Mouse (Mus musculus): ENCODE data around the gene Prkrip1. TPM values are rescaled to one million over a fixed set of nuclear protein-coding genes. Genes with fewer than 3 reads are reported as not detected.

Prkrip1 gene
- polyA plus RNA-seq, 1 experiment, result 67.8 TPM

DNA sequence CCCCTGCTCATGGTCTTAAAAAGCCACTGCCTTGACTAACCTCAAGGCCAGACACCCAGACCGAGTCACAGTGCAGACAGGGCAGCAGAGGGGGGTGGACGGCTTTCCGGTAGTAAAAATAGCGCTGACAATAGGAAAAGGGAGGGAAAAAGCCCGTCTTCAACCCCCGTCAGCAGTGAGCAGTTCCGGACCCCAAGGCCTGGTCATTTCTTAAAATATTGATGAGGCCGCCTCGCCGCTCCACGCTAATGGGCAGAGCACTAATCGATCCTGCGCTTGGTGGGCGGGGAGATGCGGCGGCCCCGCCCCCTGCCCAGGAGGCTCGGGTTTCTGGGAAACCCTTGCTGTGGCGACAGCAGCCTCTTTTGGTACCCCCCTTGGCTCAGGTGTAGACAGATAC is 38.8 kb upstream of the Prkrip1 start:
- Histone ChIP-seq H3K4me1 (peaks cover 41% of the 10 kb centered on the region), H3K4me3 (replicated peaks) (peak overlapping the region; percentile 87)
- no peak for TF ChIP-seq GATA1 (IDR thresholded peaks at IDR 0.05; ENCODE audit: borderline replicate concordance, low read length)
- no peak for TF ChIP-seq FLI1 (IDR thresholded peaks at IDR 0.05; ENCODE audit: low read length)

DNA sequence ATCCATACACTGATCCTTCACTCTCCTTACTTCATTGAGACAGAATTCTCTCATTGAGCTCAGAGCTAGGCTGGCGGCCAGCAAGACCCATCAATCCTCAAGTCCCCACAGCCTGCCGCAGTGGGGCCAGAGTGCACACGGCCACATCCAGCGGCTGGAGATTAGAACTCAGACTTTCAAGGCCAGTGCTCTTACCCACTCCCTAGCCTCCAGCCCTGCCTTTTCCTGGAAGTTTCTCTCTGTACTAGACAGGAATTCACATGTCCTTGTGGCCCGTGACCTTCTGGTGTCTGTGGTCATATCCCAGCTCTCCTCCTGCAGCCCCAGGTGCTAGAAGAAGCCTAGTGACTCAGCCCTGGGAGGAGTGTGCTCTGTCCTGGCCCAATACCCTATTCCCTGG is 37.8 kb upstream of the Prkrip1 start:
- no peak for TF ChIP-seq FLI1 (IDR thresholded peaks at IDR 0.05; ENCODE audit: low read length)

More for the DNA sequence above, 38.8 kb upstream of the Prkrip1 start:
- Histone ChIP-seq H3K27me3 (replicated peaks) (peaks cover 56% of the 10 kb centered on the region), H3K9me3 (no peaks in the 10 kb centered on the region), H3K36me3 (replicated peaks; ENCODE audit: low read length) (no peaks in the 10 kb centered on the region)

GRCm38 (mm10) chr5:136230348-136231035 is 31.7 kb upstream of the Prkrip1 start:
- peaks cover 34% of the 10 kb centered on the region for H3K36me3 ChIP-seq (replicated peaks; ENCODE audit: low read length)
- peaks cover 11% of the 10 kb centered on the region for H3K9me3 ChIP-seq
- no peak overlapping the region for H3K4me3 ChIP-seq (replicated peaks)
- peaks cover 42% of the 10 kb centered on the region for H3K4me1 ChIP-seq
- H3K27me3 ChIP-seq (replicated peaks), result peaks cover 37% of the 10 kb centered on the region
- TF ChIP-seq FLI1 (IDR thresholded peaks at IDR 0.05; ENCODE audit: low read length), result no peak
- TF ChIP-seq GATA1 (IDR thresholded peaks at IDR 0.05; ENCODE audit: borderline replicate concordance, low read length), result no peak

More for the DNA sequence above, 37.8 kb upstream of the Prkrip1 start:
- H3K4me3 ChIP-seq (replicated peaks), result no peak overlapping the region
- peaks cover 5% of the 10 kb centered on the region for H3K9me3 ChIP-seq
- peaks cover 56% of the 10 kb centered on the region for H3K27me3 ChIP-seq (replicated peaks)
- H3K4me1 ChIP-seq, result peaks cover 41% of the 10 kb centered on the region
- H3K36me3 ChIP-seq (replicated peaks; ENCODE audit: low read length), result peaks cover 5% of the 10 kb centered on the region

- peaks cover 62% of the 10 kb centered on the region for H3K36me3 ChIP-seq (replicated peaks; ENCODE audit: low read length)
- H3K9me3 ChIP-seq, result peaks cover 20% of the 10 kb centered on the region
- no peak overlapping the region for H3K4me3 ChIP-seq (replicated peaks)
- TF ChIP-seq FLI1 (IDR thresholded peaks at IDR 0.05; ENCODE audit: low read length), result no peak
- TF ChIP-seq GATA1 (IDR thresholded peaks at IDR 0.05; ENCODE audit: borderline replicate concordance, low read length), result no peak
- H3K27me3 ChIP-seq (replicated peaks), result peaks cover 28% of the 10 kb centered on the region
- peaks cover 39% of the 10 kb centered on the region for H3K4me1 ChIP-seq
Observed at GRCm38 (mm10) chr5:136226246-136226876, 27.6 kb upstream of the Prkrip1 start.

DNA sequence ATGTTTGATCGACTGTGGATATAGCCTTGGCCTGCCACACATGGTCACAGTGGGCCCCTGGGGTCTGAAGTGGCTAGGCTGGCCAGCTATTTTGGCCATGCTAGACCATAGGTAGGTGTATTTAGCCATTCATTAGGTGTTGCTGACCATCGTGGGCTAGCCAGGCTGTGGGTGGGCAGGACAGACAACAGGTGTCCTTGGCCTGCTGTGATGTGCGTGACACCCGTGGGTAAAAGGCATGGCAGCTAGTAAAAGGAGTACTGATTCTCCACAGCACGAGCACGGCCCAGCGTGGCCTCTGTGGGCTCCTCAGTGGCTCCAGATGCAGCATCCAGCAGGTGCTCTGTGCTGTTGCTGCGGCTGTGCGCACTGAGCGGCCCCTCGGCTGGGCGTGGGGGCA is 19.8 kb upstream of the Prkrip1 start:
- no peak for TF ChIP-seq FLI1 (IDR thresholded peaks at IDR 0.05; ENCODE audit: low read length)
- no peak for TF ChIP-seq GATA1 (IDR thresholded peaks at IDR 0.05; ENCODE audit: borderline replicate concordance, low read length)
- H3K27me3 ChIP-seq (replicated peaks), result peaks cover 20% of the 10 kb centered on the region
- H3K36me3 ChIP-seq (replicated peaks; ENCODE audit: low read length), result peaks cover 34% of the 10 kb centered on the region
- peaks cover 19% of the 10 kb centered on the region for H3K9me3 ChIP-seq
- H3K4me1 ChIP-seq, result peaks cover 60% of the 10 kb centered on the region
- H3K4me3 ChIP-seq (replicated peaks), result peak overlapping the region; percentile 64

DNA sequence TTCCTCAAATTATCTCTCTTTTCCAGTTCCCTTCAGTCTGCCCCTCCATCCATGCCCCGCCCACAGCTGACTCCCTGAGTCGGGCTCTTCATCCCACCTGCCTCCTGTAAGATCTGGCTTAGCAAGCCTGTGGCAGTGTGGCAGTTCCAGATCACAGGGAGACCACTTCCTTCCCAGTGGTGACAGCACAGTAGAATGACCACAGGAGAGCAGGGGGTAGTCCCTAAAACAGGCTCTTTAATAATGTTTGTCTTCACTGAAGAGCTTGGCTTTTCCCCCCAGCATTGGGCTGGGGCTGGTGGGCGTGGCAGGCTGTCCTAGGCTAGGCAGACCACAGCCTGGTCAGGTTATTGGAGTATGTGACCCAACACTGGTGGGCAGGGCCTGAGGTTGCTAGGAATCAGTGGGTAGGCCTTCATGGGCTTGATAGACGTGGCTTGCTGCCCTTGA is 19.2 kb upstream of the Prkrip1 start:
- peaks cover 13% of the 10 kb centered on the region for H3K9me3 ChIP-seq
- peaks cover 60% of the 10 kb centered on the region for H3K4me1 ChIP-seq
- TF ChIP-seq FLI1 (IDR thresholded peaks at IDR 0.05; ENCODE audit: low read length) (no peak), GATA1 (IDR thresholded peaks at IDR 0.05; ENCODE audit: borderline replicate concordance, low read length) (no peak)
- H3K27me3 ChIP-seq (replicated peaks), result peaks cover 20% of the 10 kb centered on the region
- peak overlapping the region; percentile 78 for H3K4me3 ChIP-seq (replicated peaks)
- H3K36me3 ChIP-seq (replicated peaks; ENCODE audit: low read length), result peaks cover 28% of the 10 kb centered on the region

DNA sequence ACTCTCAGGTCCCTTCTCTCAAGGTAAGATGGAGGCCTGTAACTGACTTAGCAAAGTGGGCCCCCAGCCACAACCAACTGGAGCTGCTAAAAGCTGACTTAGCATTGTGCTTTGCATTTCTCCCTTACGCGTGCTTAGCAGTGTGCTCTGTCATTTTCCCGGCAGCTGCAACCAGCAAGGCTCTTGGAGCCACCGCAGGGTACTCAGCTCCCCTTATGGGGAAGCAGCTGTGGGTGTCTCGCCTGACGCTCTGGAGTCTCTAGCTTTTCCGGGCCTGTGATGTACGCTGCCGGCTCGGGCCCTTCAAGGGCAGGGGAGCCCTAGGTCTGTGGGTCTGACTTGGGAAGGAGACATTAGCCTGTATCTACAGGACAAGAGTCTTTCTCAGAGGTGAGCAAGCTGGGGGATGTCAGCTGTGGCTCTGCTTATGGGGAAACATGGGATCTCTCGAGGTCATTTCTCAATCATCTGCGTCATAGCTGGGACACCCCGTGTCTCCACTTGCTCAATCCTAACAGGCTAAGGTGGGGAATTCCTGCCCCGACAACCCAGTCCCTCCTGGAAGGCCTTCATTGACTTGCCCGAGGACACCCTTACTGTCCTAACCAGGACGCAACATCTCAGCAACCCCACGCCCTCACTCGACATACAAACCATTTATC is 18.4 kb upstream of the Prkrip1 start:
- Histone ChIP-seq H3K36me3 (replicated peaks; ENCODE audit: low read length) (peaks cover 25% of the 10 kb centered on the region), H3K4me1 (peaks cover 68% of the 10 kb centered on the region), H3K9me3 (peaks cover 12% of the 10 kb centered on the region), H3K4me3 (replicated peaks) (peak overlapping the region; percentile 72), H3K27me3 (replicated peaks) (peaks cover 20% of the 10 kb centered on the region)
- TF ChIP-seq GATA1 (IDR thresholded peaks at IDR 0.05; ENCODE audit: borderline replicate concordance, low read length), result no peak
- TF ChIP-seq FLI1 (IDR thresholded peaks at IDR 0.05; ENCODE audit: low read length), result no peak

- Histone ChIP-seq H3K27me3 (replicated peaks) (peaks cover 20% of the 10 kb centered on the region), H3K9me3 (peaks cover 12% of the 10 kb centered on the region), H3K4me3 (replicated peaks) (no peak overlapping the region), H3K4me1 (peaks cover 75% of the 10 kb centered on the region), H3K36me3 (replicated peaks; ENCODE audit: low read length) (peaks cover 17% of the 10 kb centered on the region)
- no peak for TF ChIP-seq FLI1 (IDR thresholded peaks at IDR 0.05; ENCODE audit: low read length)
- TF ChIP-seq GATA1 (IDR thresholded peaks at IDR 0.05; ENCODE audit: borderline replicate concordance, low read length), result no peak
Observed at GRCm38 (mm10) chr5:136215958-136216357, 17.2 kb upstream of the Prkrip1 start.

DNA sequence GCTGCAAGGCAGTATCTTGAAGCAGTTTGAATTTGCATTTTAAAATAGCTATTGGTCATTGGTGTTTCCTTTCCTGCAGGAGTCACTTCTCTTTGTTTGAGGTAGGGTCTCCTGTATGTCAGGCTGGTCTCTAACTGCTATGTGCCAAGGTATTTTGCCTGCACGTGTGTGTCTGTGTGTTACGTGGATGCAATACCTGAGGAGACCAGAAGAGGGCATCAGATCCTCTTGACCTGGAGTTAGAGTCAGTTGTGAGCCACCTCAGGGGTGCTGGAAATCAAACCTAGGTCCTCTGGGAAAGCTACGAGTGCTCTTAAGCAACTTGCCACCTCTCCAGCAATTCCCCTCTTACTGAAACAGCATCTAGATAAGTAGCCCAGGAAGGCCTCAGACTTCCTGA is 16.4 kb upstream of the Prkrip1 start:
- Histone ChIP-seq H3K4me3 (replicated peaks) (no peak overlapping the region), H3K9me3 (peaks cover 12% of the 10 kb centered on the region), H3K27me3 (replicated peaks) (peaks cover 20% of the 10 kb centered on the region), H3K36me3 (replicated peaks; ENCODE audit: low read length) (peaks cover 13% of the 10 kb centered on the region), H3K4me1 (peaks cover 72% of the 10 kb centered on the region)
- no peak for TF ChIP-seq GATA1 (IDR thresholded peaks at IDR 0.05; ENCODE audit: borderline replicate concordance, low read length)
- no peak for TF ChIP-seq FLI1 (IDR thresholded peaks at IDR 0.05; ENCODE audit: low read length)

DNA sequence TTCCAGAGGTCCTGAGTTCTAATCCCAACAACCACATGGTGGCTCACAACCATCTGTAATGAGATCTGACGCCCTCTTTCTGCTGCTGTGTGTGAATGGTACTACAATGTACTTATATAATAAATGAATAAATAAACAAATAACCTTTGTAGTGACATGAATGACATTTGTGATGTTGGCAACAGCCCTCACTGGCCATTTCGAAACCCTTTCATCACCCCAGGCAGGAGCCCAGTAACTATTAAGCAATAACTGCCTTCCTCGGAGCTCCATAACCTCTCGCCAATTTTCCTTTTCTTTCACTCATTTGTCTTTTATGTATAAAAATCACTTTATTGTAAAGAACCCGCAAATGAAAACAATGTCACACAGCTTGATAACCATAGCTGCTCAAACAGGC is 15.0 kb upstream of the Prkrip1 start:
- H3K36me3 ChIP-seq (replicated peaks; ENCODE audit: low read length), result peaks cover 3% of the 10 kb centered on the region
- H3K4me3 ChIP-seq (replicated peaks), result no peak overlapping the region
- TF ChIP-seq FLI1 (IDR thresholded peaks at IDR 0.05; ENCODE audit: low read length) (no peak), GATA1 (IDR thresholded peaks at IDR 0.05; ENCODE audit: borderline replicate concordance, low read length) (no peak)
- H3K9me3 ChIP-seq, result peaks cover 12% of the 10 kb centered on the region
- H3K4me1 ChIP-seq, result peaks cover 58% of the 10 kb centered on the region
- H3K27me3 ChIP-seq (replicated peaks), result peaks cover 13% of the 10 kb centered on the region

Data from megakaryocyte, embryonic 14.5 days (primary cell).